Mouse (Mus musculus): ENCODE data around the gene Card10.

- TF ChIP-seq EP300 (IDR thresholded peaks at IDR 0.05; ENCODE audit: insufficient read depth, low read depth, low read length) (no peak), CTCF (IDR thresholded peaks at IDR 0.05) (no peak)
Measured at GRCm38 (mm10) chr15:78770234-78770982, 32.4 kb downstream of the Card10 start.

Measured in heart, adult 2 months (tissue).